Mouse (Mus musculus) naive thymus-derived CD4-positive, alpha-beta T cell, adult 2 months (primary cell): Measurements from ENCODE around the gene Tanc1.
A peak's percentile ranks its signal among the peaks of the same experiment; 100 is the strongest.

ENCODE experiments used
- DNase-seq: peaks from one replicate; pipeline ENCODE4 v3.0.0-alpha.2; 2011; ENCODE audit warnings: low read depth

Tanc1 gene

GRCm38 (mm10) chr2:59718601-59719416 lies 107.0 kb downstream of the Tanc1 start:
- no peak for DNase-seq

GRCm38 (mm10) chr2:59719831-59720230 lies 108.0 kb downstream of the Tanc1 start:
- DNase-seq = no peak

- no peak for DNase-seq
Measured at GRCm38 (mm10) chr2:59721119-59721518, 109.3 kb downstream of the Tanc1 start.

- no peak for DNase-seq
Measured at GRCm38 (mm10) chr2:59721758-59722157, 109.9 kb downstream of the Tanc1 start.

GRCm38 (mm10) chr2:59723311-59723710 lies 111.5 kb downstream of the Tanc1 start:
- no peak for DNase-seq

- no peak for DNase-seq
Measured at GRCm38 (mm10) chr2:59725518-59726185, 113.8 kb downstream of the Tanc1 start.

GRCm38 (mm10) chr2:59731831-59732230 lies 120.0 kb downstream of the Tanc1 start:
- DNase-seq = no peak

GRCm38 (mm10) chr2:59733410-59733809 lies 121.6 kb downstream of the Tanc1 start:
- no peak for DNase-seq

GRCm38 (mm10) chr2:59736401-59736898 lies 124.6 kb downstream of the Tanc1 start:
- DNase-seq = no peak

GRCm38 (mm10) chr2:59737368-59737767 lies 125.5 kb downstream of the Tanc1 start:
- DNase-seq = no peak

GRCm38 (mm10) chr2:59738356-59738755 lies 126.5 kb downstream of the Tanc1 start:
- DNase-seq = no peak

GRCm38 (mm10) chr2:59739036-59739435 lies 127.2 kb downstream of the Tanc1 start:
- DNase-seq = no peak

- no peak for DNase-seq
Measured at GRCm38 (mm10) chr2:59742500-59743116, 130.8 kb downstream of the Tanc1 start.

- peak; percentile 79 for DNase-seq
Measured at GRCm38 (mm10) chr2:59745428-59745827, 133.6 kb downstream of the Tanc1 start.

GRCm38 (mm10) chr2:59746070-59746469 lies 134.2 kb downstream of the Tanc1 start:
- DNase-seq = no peak

- no peak for DNase-seq
Measured at GRCm38 (mm10) chr2:59747757-59748156, 135.9 kb downstream of the Tanc1 start.

GRCm38 (mm10) chr2:59749371-59749770 lies 137.5 kb downstream of the Tanc1 start:
- peak; percentile 24 for DNase-seq

GRCm38 (mm10) chr2:59751172-59751571 lies 139.3 kb downstream of the Tanc1 start:
- DNase-seq = no peak

- DNase-seq = no peak
Measured at GRCm38 (mm10) chr2:59752148-59752547, 140.3 kb downstream of the Tanc1 start.

GRCm38 (mm10) chr2:59752766-59753165 lies 140.9 kb downstream of the Tanc1 start:
- no peak for DNase-seq

- no peak for DNase-seq
Measured at GRCm38 (mm10) chr2:59756137-59756753, 144.4 kb downstream of the Tanc1 start.

GRCm38 (mm10) chr2:59757015-59757414 lies 145.2 kb downstream of the Tanc1 start:
- DNase-seq = no peak
